Mouse (Mus musculus) activated CD4-positive, CD25-positive, alpha-beta regulatory T cell (primary cell): ENCODE data around the gene Slc6a21. TPM values are rescaled to one million over a fixed set of nuclear protein-coding genes. Genes with fewer than 3 reads are reported as not detected.

Source experiments
- polyA plus RNA-seq, 2 experiments: library from polyadenylated mRNA; unstranded; fragments of 100-300 nt; shearing (Covaris generic); gene quantifications; one replicate each; pipeline ENCODE4 v1.2.1; 2017

Slc6a21 gene
- under 1 TPM in 1 of 2 experiments, not detected in 1; 0.28 TPM for polyA plus RNA-seq

DNA sequence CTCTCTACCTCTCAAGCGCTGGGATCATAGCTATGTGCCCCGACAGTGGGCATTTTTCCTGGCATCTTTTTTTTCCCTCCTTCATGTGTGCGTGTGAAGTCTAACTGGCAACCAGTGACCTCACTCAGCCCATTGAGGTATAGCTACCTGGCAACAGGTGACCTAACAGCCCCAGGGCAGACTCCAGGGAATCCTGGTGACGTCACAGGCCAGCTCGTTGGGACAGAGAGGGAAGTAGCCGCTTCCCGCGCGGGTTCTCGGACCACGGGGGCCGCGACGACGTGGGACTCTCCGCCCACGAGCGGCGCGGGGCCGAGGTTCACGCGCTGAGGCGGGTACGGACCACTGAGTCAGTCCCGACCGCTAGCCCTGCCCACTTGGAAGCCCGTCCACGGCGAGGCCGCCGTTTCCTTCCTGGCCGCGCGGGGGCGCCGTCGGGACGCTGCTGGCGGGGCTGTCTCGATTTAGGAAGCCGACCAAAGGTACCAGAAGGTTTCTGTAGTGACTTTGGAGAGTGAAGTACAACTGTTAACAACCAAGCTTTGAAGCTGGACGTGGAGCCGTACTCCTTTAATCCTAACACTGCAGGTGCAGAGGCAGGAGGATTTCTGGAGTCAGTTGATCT, at the start of gene Slc6a21:
TSS of gene Slc6a21 (plus strand) at position 378 of the 625 bp plus-strand sequence.

GRCm38 (mm10) chr7:45238723-45239496, 38.4 kb upstream of the Slc6a21 start, which contains the start of gene Cd37:
Gene Cd37 (minus strand): TSS chr7:45239115.

DNA sequence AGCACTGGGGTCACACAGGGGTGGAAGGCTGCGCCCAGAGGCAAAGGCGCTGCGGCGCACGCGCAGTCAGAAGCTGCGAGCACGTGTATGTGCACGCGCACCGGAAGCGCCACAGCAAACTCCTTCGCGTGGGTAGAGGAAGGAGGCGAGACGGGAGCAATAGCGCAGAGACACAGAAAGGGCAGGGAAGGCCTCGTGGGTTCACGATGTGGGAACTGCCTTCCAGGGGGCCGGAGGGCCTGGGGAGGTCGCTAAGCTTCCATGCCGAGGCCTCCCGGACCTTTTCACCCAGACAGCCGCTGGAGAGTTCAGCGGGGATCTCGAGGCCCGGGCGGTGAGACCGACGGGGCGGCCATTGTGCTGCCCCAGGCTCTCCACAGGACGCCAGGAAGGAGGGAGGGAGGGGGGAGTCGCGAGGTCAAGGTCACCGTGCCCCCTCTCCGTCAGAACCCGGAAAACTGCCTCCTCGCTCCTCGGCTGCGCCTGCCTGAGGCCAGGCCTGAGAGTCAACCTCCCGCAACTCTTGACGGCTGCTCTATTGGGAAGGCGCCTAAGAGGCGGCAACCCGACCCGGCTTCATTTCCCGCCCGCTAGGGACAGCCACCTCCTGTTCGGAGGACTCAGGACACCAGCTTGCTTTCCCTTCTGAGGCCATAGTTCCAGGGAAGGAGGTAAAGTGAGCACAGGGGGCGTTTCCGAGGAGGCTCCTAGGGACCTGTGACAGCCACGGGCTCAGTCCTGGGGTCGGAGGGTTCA, 36.5 kb upstream of the Slc6a21 start, which contains the start of gene Slc6a16:
TSS of gene Slc6a16 (plus strand) at position 453 of the 756 bp plus-strand sequence.

GRCm38 (mm10) chr7:45333431-45333982, 56.2 kb downstream of the Slc6a21 start, which contains the start of gene Trpm4:
Gene Trpm4 (minus strand): TSS chr7:45333780.

GRCm38 (mm10) chr7:45335056-45335455, 57.7 kb downstream of the Slc6a21 start, which contains the start of gene Hrc:
Gene Hrc (plus strand): TSS chr7:45335290.

Other genes starting within 250 kb of the Slc6a21 start
- gene Prr12, start 224.6 kb upstream of the Slc6a21 start, polyA plus RNA-seq, result 1 to 10 TPM; 3.3 to 6.1 TPM
- gene Nosip, start 215.1 kb upstream of the Slc6a21 start, polyA plus RNA-seq, result 100 to 1,000 TPM; 130 to 137 TPM
- gene Prrg2, start 214.8 kb upstream of the Slc6a21 start, polyA plus RNA-seq, result 1 to 10 TPM; 1.9 to 2.7 TPM
- 10 to 100 TPM in 1 of 2 experiments, 1 to 10 TPM in 1; 5.2 to 16.8 TPM for gene Rcn3, start 185.3 kb upstream of the Slc6a21 start, polyA plus RNA-seq
- gene Fcgrt, start 173.7 kb upstream of the Slc6a21 start, polyA plus RNA-seq, result 10 to 100 TPM in 1 of 2 experiments, 1 to 10 TPM in 1; 1.6 to 18.5 TPM
- gene Rps11, start 153.1 kb upstream of the Slc6a21 start, polyA plus RNA-seq, result 1,000 to 10,000 TPM; 2,309 to 3,648 TPM
- 1,000 to 10,000 TPM; 2,307 to 3,859 TPM for gene Rpl13a, start 148.8 kb upstream of the Slc6a21 start, polyA plus RNA-seq
- gene Gm45713, start 141.3 kb upstream of the Slc6a21 start, polyA plus RNA-seq, result not detected
- 100 to 1,000 TPM; 263 to 410 TPM for gene Flt3l, start 141.1 kb upstream of the Slc6a21 start, polyA plus RNA-seq
- 10 to 100 TPM; 57.0 to 66.8 TPM for gene Pih1d1, start 123.2 kb upstream of the Slc6a21 start, polyA plus RNA-seq
- gene Aldh16a1, start 122.9 kb upstream of the Slc6a21 start, polyA plus RNA-seq, result 10 to 100 TPM; 41.4 to 60.4 TPM
- under 1 TPM; 0.45 to 0.72 TPM for gene Slc17a7, start 113.6 kb upstream of the Slc6a21 start, polyA plus RNA-seq
- not detected for gene Gfy, start 97.9 kb upstream of the Slc6a21 start, polyA plus RNA-seq
- gene Pth2, start 96.5 kb upstream of the Slc6a21 start, polyA plus RNA-seq, result not detected
- under 1 TPM; 0.07 to 0.10 TPM for gene Ccdc155, start 72.6 kb upstream of the Slc6a21 start, polyA plus RNA-seq
- 10 to 100 TPM in 1 of 2 experiments, 1 to 10 TPM in 1; 9.8 to 26.8 TPM for gene Dkkl1, start 65.4 kb upstream of the Slc6a21 start, polyA plus RNA-seq
- 1 to 10 TPM; 2.6 to 4.0 TPM for gene Tead2, start 61.8 kb upstream of the Slc6a21 start, polyA plus RNA-seq
- 100 to 1,000 TPM; 461 to 714 TPM for gene Cd37, start 38.4 kb upstream of the Slc6a21 start, polyA plus RNA-seq
- under 1 TPM in 1 of 2 experiments, not detected in 1; 0.20 TPM for gene Slc6a16, start 36.4 kb upstream of the Slc6a21 start, polyA plus RNA-seq
- 10 to 100 TPM; 12.2 to 16.1 TPM for gene Trpm4, start 56.3 kb downstream of the Slc6a21 start, polyA plus RNA-seq
- not detected for gene Hrc, start 57.8 kb downstream of the Slc6a21 start, polyA plus RNA-seq
- under 1 TPM; 0.12 to 0.16 TPM for gene Ppfia3, start 89.5 kb downstream of the Slc6a21 start, polyA plus RNA-seq
- gene Lin7b, start 93.1 kb downstream of the Slc6a21 start, polyA plus RNA-seq, result under 1 TPM in 1 of 2 experiments, not detected in 1; 0.35 TPM
- 100 to 1,000 TPM; 204 to 218 TPM for gene Snrnp70, start 118.2 kb downstream of the Slc6a21 start, polyA plus RNA-seq
- not detected for gene Kcna7, start 128.1 kb downstream of the Slc6a21 start, polyA plus RNA-seq
- gene Ntf5, start 136.2 kb downstream of the Slc6a21 start, polyA plus RNA-seq, result 1 to 10 TPM; 1.2 to 1.4 TPM
- gene Lhb, start 143.3 kb downstream of the Slc6a21 start, polyA plus RNA-seq, result not detected
- gene Gys1, start 157.3 kb downstream of the Slc6a21 start, polyA plus RNA-seq, result 10 to 100 TPM in 1 of 2 experiments, 1 to 10 TPM in 1; 6.3 to 11.1 TPM
- gene Ruvbl2, start 160.6 kb downstream of the Slc6a21 start, polyA plus RNA-seq, result 10 to 100 TPM; 52.7 to 55.4 TPM
- 1,000 to 10,000 TPM; 1,818 to 2,133 TPM for gene Ftl1, start 182.4 kb downstream of the Slc6a21 start, polyA plus RNA-seq
- 100 to 1,000 TPM; 303 to 346 TPM for gene Bax, start 189.4 kb downstream of the Slc6a21 start, polyA plus RNA-seq
- gene Tulp2, start 204.4 kb downstream of the Slc6a21 start, polyA plus RNA-seq, result under 1 TPM; 0.45 to 0.88 TPM
- under 1 TPM in 1 of 2 experiments, not detected in 1; 0.21 TPM for gene Gm45808, start 209.3 kb downstream of the Slc6a21 start, polyA plus RNA-seq
- gene Dhdh, start 211.3 kb downstream of the Slc6a21 start, polyA plus RNA-seq, result 1 to 10 TPM in 1 of 2 experiments, under 1 TPM in 1; 0.27 to 1.1 TPM
- 100 to 1,000 TPM; 193 to 285 TPM for gene Nucb1, start 232.9 kb downstream of the Slc6a21 start, polyA plus RNA-seq
- gene Ppp1r15a, start 248.8 kb downstream of the Slc6a21 start, polyA plus RNA-seq, result 10 to 100 TPM; 30.0 to 40.4 TPM
- gene Plekha4, start 248.8 kb downstream of the Slc6a21 start, polyA plus RNA-seq, result under 1 TPM in 1 of 2 experiments, not detected in 1; 0.49 TPM